Mouse (Mus musculus): ENCODE results near the gene Rufy4. TPM values are rescaled to one million over a fixed set of nuclear protein-coding genes. Genes with fewer than 3 reads are reported as not detected.
A peak's percentile ranks its signal among the peaks of the same experiment; 100 is the strongest.

Rufy4 gene
- polyA plus RNA-seq, 1 experiment from 2014 or later = 0.16 TPM

DNA sequence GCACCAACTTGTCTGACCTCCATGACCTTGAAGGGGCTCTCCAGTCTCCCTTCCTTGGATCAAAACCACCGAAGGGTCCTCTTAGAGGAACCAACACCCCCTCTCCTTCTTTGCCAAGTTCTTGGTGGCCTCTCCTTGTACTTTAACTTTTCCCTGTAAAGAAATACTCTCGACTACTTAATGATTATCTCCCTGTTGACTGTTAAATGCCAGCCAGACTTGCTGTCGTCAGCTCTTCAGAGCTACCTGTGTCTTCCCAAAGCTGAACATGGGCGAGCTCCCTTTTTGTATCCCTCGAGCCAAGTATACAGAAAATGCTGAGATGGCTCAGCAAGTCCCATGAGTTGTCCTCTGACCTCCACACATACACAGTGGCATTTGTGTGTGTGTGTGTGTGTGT lies 31.9 kb upstream of the Rufy4 start:
- Histone ChIP-seq H3K4me1 (peaks cover 74% of the 10 kb centered on the region), H3K4me3 (no peak overlapping the region), H3K9me3 (no peaks in the 10 kb centered on the region), H3K27ac (no peak overlapping the region), H3K27me3 (ENCODE audit: insufficient read depth, poor library complexity, severe bottlenecking) (peaks cover 72% of the 10 kb centered on the region), H3K36me3 (no peaks in the 10 kb centered on the region)
- DNase-seq (ENCODE audit: low spot score) = no peak
- WGBS = 66% methylated on average over 5 of the region's 5 CpGs

- 38% methylated on average over 7 of the region's 7 CpGs for WGBS
- Histone ChIP-seq H3K27ac (peak overlapping the region; percentile 44; the same call in 1 of the 2 replicates), H3K4me1 (peaks cover 82% of the 10 kb centered on the region), H3K4me3 (no peak overlapping the region), H3K27me3 (ENCODE audit: insufficient read depth, poor library complexity, severe bottlenecking) (peaks cover 75% of the 10 kb centered on the region), H3K9me3 (no peaks in the 10 kb centered on the region), H3K36me3 (no peaks in the 10 kb centered on the region)
- no peak for DNase-seq (ENCODE audit: low spot score)
Observed at GRCm38 (mm10) chr1:74094497-74095270, 30.7 kb upstream of the Rufy4 start.

DNA sequence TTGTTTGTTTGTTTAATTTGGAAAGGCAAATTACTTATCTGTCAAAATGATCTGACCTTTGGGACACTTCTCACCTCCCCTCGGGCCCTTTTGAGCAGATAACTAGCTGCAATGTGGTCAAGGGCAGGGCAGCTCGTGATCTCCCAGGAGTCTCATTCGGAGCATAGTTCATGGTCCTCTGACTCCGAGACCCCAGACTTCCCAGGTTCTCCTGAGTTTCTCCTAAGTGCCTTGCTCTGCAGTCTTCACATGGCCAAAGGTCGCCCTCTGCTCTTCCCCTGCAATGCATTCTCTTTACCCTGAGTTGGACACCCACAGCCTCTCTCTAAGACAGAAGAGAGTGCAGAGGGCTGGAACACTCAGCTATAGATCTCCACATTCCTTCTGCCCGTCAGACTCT lies 30.0 kb upstream of the Rufy4 start:
- H3K27ac ChIP-seq = peak overlapping the region; percentile 29; the same call in 1 of the 2 replicates
- peaks cover 80% of the 10 kb centered on the region for H3K4me1 ChIP-seq
- 35% methylated on average over 6 of the region's 6 CpGs for WGBS

DNA sequence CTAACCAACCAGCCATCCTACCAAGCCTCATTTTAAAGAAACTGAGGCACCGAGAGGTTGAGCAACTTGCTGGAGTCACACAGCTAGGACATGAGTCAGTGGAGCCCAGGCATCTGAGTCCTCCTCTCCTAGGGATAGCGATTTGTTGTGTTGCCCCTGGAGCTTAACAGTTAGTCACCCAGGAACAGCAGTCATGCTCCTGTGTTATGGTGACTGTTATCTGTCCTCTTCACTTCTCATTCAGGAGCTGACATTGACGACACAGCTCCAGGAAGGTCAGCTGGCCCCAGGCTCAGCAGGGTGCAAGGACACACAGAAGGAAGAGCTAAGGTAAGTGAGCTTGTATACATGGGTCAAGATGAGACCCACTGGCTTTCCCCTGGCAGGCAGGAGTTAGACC lies 29.6 kb upstream of the Rufy4 start:
- Histone ChIP-seq H3K27me3 (ENCODE audit: insufficient read depth, poor library complexity, severe bottlenecking) (peaks cover 75% of the 10 kb centered on the region), H3K4me3 (no peak overlapping the region), H3K9me3 (no peaks in the 10 kb centered on the region), H3K4me1 (peaks cover 76% of the 10 kb centered on the region), H3K36me3 (no peaks in the 10 kb centered on the region), H3K27ac (peak overlapping the region; percentile 29; the same call in 1 of the 2 replicates)
- WGBS = 32% methylated on average over 3 of the region's 3 CpGs
- DNase-seq (ENCODE audit: low spot score) = no peak

More for the DNA sequence above, 30.0 kb upstream of the Rufy4 start:
- Histone ChIP-seq H3K9me3 (no peaks in the 10 kb centered on the region), H3K27me3 (ENCODE audit: insufficient read depth, poor library complexity, severe bottlenecking) (peaks cover 75% of the 10 kb centered on the region), H3K4me3 (no peak overlapping the region), H3K36me3 (no peaks in the 10 kb centered on the region)
- DNase-seq (ENCODE audit: low spot score) = no peak

DNA sequence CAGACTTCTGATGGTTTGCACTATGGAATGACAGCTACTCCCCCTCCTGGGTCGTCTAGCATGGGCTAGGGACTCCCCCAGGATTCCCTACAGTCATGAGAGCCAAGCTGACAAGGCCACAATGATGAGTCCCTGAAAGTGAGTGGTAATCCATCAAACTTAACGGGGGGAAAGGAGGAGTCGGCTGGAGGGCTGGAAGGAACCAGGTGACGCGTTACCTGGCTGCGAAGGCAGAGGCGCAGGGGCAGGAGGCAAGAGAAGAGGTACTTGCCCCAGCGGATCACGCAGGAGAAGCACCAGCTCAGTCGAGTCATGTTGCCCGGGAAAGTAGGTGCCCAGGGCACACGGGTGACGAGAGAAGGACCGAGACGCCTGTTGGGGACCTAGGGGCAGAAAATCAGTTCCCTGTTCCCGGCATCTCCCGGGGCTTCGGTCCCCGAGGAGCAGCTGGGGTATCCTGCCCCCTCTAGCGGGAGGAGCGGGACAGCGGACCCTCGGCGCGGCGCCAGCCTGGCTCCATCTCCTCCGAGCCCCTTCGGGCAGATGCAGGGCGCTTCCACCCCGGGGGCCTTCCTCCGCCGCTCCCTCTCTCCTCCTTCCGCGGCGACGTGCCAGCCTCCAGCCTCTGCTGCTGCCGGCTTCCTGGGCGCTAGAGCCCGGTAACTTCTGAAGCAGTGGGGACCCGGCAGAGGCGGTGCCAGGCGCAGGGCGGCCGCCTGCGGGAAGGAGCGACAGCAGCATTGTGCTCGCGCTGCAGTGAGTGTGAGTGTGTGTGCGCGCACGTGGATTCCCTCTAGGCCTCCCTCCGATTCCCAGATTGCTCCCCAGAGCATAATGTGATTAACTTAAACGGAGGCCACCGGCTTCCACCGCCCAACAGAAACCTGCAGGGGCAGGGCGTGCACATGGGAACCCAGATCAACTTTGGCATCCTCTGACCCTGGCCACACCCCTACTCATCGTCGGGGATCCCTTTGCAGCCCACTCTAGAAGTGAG lies 27.0 kb upstream of the Rufy4 start:
- H3K4me1 ChIP-seq = peaks cover 62% of the 10 kb centered on the region
- peak overlapping the region; percentile 86 for H3K27ac ChIP-seq
- under 1% methylated on average over 58 of the region's 58 CpGs for whole genome bisulfite sequencing
- no peaks in the 10 kb centered on the region for H3K9me3 ChIP-seq
- DNase-seq (ENCODE audit: low spot score) = no peak
- peaks cover 84% of the 10 kb centered on the region for H3K27me3 ChIP-seq (ENCODE audit: insufficient read depth, poor library complexity, severe bottlenecking)
- H3K36me3 ChIP-seq = no peaks in the 10 kb centered on the region
- peak overlapping the region; percentile 70 for H3K4me3 ChIP-seq

- WGBS = 0% methylated on average over 13 of the region's 14 CpGs
- Histone ChIP-seq H3K9me3 (no peaks in the 10 kb centered on the region), H3K4me3 (peak overlapping the region; percentile 70), H3K4me1 (peaks cover 68% of the 10 kb centered on the region), H3K36me3 (no peaks in the 10 kb centered on the region), H3K27ac (peak overlapping the region; percentile 86), H3K27me3 (ENCODE audit: insufficient read depth, poor library complexity, severe bottlenecking) (peaks cover 89% of the 10 kb centered on the region)
- DNase-seq (ENCODE audit: low spot score) = no peak
Observed at GRCm38 (mm10) chr1:74099001-74099435, 26.3 kb upstream of the Rufy4 start.

DNA sequence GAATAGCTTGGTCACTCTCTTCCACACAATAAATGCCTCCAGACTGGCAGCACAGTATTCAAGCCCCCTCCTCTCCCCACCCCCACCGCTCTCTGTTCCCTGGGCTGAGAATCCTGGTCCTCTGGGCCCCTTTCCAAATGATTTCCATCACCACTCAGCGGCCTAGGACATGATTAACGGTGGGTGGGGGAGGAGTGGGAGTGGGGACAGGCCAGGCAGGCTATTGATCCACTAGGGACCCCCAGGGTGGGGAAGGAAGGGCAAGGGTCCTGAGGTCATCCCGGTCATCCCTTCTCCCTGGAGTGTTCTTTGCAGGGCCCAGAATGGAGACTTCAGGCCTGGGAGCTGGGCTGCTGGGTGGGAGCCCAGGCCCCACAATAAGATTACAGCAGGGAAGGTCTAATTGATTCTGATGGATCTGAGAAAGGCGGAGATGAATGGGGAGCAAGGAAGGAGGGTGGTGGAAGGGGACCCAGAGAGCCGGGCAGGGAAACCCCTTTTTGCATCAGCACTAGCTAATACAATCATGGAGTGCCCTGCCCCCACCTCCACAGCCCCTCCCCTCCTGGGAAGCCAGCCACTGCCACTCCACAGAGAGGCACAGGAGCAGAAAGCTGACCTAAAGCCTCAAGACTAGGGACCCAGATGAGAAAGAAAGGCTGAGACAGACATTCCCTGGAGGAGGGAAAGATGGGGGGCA lies 21.5 kb upstream of the Rufy4 start:
- no peaks in the 10 kb centered on the region for H3K9me3 ChIP-seq
- DNase-seq (ENCODE audit: low spot score) = no peak
- WGBS = 30% methylated on average over 6 of the region's 6 CpGs
- H3K4me1 ChIP-seq = peaks cover 51% of the 10 kb centered on the region
- H3K4me3 ChIP-seq = no peak overlapping the region
- peak overlapping the region; percentile 50; the same call in 1 of the 2 replicates for H3K27ac ChIP-seq
- no peaks in the 10 kb centered on the region for H3K36me3 ChIP-seq
- H3K27me3 ChIP-seq (ENCODE audit: insufficient read depth, poor library complexity, severe bottlenecking) = peaks cover 71% of the 10 kb centered on the region

DNA sequence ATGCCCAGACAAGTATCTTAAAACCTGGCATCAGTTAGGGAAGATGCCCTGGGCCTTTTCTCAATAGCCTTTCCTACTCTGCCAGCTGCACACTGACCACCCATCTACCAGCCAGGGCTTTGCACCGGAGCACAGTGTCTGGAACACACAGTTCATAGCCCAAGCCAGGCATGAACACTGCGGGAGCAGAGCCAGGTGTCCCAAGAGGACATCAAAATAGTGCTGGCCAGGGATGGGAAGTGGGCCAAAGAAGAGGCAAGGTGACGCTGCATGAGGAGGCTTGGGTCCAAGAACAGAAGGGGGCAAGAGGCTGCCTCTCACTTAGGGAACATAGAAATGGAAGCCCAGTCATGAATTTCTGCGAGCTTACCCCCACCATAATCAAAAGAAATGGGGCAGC lies 19.7 kb upstream of the Rufy4 start:
- H3K9me3 ChIP-seq = no peaks in the 10 kb centered on the region
- no peaks in the 10 kb centered on the region for H3K36me3 ChIP-seq
- 86% methylated on average over 4 of the region's 4 CpGs for WGBS
- H3K4me3 ChIP-seq = no peak overlapping the region
- H3K4me1 ChIP-seq = peaks cover 41% of the 10 kb centered on the region
- no peak for DNase-seq (ENCODE audit: low spot score)
- no peak overlapping the region for H3K27ac ChIP-seq
- peaks cover 71% of the 10 kb centered on the region for H3K27me3 ChIP-seq (ENCODE audit: insufficient read depth, poor library complexity, severe bottlenecking)

DNA sequence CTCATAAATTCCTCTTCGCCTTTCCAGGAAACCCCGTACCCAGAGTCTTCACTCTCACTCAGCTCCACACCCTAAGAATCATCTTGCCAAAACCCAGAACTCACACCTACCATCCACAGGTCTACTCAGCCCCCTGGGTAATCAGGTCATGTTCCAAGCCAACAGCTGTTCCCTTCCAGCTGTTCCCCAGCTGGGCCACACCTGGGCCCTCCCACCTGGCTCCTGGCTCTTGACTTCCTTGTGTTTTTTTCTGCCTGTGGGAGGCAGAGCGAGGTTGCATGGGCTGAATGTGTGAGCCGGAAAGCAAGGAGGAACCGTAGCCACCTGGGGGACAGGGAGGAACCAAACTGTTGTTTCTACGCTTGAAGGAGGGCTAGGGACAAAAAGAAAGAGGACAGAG lies 19.1 kb upstream of the Rufy4 start:
- Histone ChIP-seq H3K27me3 (ENCODE audit: insufficient read depth, poor library complexity, severe bottlenecking) (peaks cover 70% of the 10 kb centered on the region), H3K9me3 (no peaks in the 10 kb centered on the region), H3K4me1 (peaks cover 46% of the 10 kb centered on the region), H3K36me3 (no peaks in the 10 kb centered on the region), H3K4me3 (no peak overlapping the region), H3K27ac (no peak overlapping the region)
- DNase-seq (ENCODE audit: low spot score) = no peak
- 51% methylated on average over 6 of the region's 6 CpGs for WGBS

DNA sequence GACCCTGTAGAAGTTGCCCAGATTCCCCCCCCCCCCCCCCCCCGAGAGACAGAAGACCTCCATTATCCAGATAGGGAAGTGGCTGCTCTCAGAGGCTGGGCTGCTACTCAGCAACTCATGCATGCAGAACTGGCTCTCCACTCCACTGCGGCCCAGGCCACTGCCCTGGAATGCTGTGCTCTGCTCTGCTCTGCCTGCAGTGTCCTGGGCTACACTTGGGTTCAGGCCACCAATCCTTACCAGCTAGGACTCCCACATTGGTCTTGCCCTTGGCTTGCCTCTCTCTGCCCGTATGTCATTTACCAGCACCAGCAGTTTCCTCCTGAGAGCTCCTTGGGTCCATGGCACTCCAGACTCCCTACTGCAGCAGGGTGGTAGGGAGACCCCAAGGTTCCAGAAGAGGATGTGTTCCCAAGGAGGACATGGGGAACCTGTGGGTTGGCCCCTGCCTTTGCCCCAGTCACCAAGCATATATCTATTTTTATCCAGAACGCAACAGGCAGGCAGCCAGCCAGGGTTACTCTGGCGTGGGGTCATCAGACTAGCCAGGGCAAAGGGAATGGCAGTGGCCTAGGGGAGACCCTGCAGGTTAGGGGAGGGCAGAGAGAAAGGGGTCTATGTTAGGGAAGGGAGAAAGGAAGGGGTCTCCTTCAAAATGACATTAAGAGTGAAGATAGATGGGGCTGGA lies 17.3 kb upstream of the Rufy4 start:
- Histone ChIP-seq H3K9me3 (no peaks in the 10 kb centered on the region), H3K4me1 (peaks cover 44% of the 10 kb centered on the region), H3K4me3 (no peak overlapping the region), H3K27me3 (ENCODE audit: insufficient read depth, poor library complexity, severe bottlenecking) (peaks cover 68% of the 10 kb centered on the region), H3K27ac (no peak overlapping the region), H3K36me3 (no peaks in the 10 kb centered on the region)
- DNase-seq (ENCODE audit: low spot score) = no peak
- 62% methylated on average over 5 of the region's 5 CpGs for WGBS

- no peaks in the 10 kb centered on the region for H3K36me3 ChIP-seq
- WGBS = 49% methylated on average over 2 of the region's 2 CpGs
- H3K4me1 ChIP-seq = peaks cover 28% of the 10 kb centered on the region
- no peak overlapping the region for H3K27ac ChIP-seq
- H3K4me3 ChIP-seq = no peak overlapping the region
- H3K27me3 ChIP-seq (ENCODE audit: insufficient read depth, poor library complexity, severe bottlenecking) = peaks cover 65% of the 10 kb centered on the region
- H3K9me3 ChIP-seq = no peaks in the 10 kb centered on the region
- no peak for DNase-seq (ENCODE audit: low spot score)
Observed at GRCm38 (mm10) chr1:74109670-74110069, 15.7 kb upstream of the Rufy4 start.

Data from heart, embryonic 10.5 days (tissue).